Mouse (Mus musculus) small intestine, adult 2 months (tissue): ENCODE measurements around the gene Fbxl4.

Source experiments
- CTCF ChIP-seq: fragments of 200-500 bp; IDR thresholded peaks from 2 replicates; pipeline ENCODE4 v1.5.1; 2012; ENCODE audit warnings: low read depth, mild to moderate bottlenecking, control low read depth, inconsistent platforms, low read length, moderate library complexity, mixed read lengths; ENCODE audit not compliant: insufficient replicate concordance, insufficient read length; ENCODE audit errors: extremely low read depth
- POLR2A ChIP-seq: fragments of 200-500 bp; IDR thresholded peaks from 2 replicates; pipeline ENCODE4 v1.6.1; 2012; ENCODE audit warnings: low read depth, mild to moderate bottlenecking, control low read depth, inconsistent platforms, low read length, moderate library complexity

- TF ChIP-seq CTCF (no peak), POLR2A (no peak)
Measured at GRCm38 (mm10) chr4:22390045-22390444, 32.7 kb downstream of the Fbxl4 start.
